Mouse (Mus musculus) cerebellum, postnatal 25 days (tissue): ENCODE data around the gene Vac14.

Source experiments
- DNase-seq, 2 experiments: peaks; one replicate each; pipeline ENCODE4 v3.0.0; 2021; ENCODE audit warnings: mixed read lengths in 2 of 2

The Vac14 gene

DNA sequence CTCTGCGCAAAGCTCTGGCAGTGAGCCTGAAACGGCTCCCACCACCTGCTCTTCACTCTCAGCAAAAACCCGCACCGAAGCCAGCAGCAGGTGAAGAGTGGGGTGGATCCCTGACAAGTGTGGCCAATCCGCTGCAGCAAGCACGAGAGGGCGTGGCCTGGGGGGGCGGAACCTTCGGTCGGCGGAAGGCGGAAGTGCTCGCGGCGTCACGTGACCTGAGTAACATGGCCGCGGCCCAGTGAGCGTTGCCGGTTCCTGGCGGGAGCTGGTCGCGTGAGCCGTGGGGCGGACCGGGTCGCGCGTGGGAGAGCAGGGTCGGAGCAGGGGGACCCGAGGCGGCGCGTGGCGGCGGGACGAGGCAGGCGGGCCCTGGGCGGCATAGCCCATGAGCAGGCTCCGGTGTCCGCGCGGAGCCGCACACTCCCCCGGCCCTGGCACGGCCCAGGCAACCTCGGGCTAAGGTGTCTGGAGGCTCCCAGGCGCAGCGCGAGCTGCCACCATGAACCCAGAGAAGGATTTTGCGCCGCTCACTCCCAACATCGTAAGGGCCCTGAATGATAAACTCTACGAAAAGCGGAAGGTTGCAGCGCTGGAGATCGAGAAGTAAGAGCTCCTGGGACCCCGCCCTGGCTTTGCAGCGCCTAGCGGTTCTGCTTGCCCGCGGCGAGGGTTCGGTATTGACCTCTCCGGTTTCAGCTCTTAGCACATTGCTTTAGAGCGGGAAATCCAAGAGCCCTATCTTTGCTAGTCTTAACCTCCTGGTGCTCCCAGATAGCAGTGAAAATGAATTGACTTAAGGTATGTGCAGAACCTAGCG, at the start of gene Vac14:
Gene Vac14, plus strand, starts transcription at position 195 of the 817 bp plus-strand sequence.
- DNase-seq: peak; percentile 99 to 100

DNA sequence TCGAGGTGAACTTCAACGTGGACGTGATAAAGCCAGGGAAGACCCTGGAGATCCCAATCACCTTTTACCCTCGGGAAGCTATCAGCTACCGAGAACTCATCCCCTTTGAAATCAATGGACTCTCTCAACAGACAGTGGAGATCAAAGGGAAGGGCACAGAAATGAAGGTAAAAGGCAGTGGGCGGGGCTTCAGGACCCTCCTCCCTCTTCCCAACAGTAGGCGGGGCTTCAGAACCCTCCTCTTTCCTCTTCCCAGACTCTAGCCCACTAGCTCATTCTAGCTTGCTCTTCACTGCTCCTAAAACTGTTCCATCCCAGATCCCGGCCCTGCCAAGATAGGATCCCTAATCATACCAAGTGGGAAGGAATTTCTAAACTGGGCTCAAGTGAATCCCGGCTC, 25.7 kb upstream of the Vac14 start:
- no peak for DNase-seq

DNA sequence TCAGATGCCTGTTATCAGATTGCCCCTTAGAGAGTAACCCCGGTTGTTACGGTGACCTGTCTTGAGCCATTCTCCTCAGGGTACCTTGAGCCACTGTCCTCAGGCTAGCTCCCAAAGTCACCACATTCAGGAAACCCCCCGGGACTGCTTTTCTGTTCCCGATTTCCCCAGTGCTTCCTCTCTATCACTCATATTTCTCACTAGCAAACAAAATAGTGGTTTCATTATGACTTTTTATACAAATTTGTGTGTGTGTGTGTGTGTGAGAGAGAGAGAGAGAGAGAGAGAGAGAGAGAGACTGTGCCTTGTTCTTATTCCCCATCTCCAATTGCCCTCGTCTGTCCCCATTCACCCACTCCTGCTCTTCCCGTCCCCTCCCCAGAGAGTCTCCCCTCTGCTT, 24.2 kb upstream of the Vac14 start:
- DNase-seq: no peak

DNA sequence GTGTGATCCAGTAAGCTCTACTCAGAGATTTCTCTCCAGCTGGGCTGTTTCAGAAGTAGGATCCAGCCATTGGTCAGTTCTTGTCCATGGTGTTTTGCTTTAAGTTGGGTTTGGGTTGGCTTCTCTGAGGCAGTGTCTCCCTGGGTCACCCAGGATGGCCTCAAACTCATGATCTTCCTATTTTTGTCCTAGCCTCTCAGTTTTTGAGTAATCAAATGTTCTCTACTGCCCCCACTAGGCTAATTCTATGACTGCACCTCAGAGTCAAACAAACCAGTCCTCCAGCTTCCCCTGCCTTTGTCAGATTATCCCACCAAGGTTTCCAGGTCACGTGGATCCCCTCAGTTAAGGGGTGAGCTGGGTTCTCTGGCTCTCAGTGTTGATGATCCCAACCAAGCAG, 13.8 kb upstream of the Vac14 start:
- peak; percentile 47 to 67 for DNase-seq

DNA sequence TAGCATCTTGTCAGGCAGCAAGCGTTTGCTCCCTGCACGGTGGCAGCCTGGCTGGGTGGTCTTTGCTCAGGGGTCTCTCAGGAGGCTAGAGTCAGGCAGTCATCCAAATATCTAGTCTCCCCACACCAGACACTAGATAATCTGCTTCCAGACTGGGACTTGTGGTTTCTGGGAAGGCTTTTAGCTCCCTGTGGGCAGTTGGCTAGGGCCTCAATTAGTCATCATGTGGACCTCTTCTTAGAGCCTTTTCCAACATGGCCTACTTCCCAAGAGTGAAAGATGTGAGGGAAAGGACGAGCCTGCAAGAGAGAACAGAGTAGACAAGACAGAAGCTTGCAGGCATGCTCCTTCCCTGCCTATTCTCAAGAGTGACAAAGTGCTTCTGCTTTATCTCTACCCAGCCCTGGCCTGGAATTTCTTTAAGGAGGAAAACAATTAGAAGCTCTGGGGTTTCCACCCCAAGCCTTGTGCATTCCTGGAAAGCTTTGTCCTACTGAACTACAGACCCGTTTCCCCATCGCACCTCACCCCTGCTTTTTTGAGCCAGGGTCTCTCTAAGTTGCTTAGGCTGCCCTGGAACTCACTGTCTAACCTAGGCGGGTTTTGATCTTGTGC, 12.9 kb upstream of the Vac14 start:
- DNase-seq: peak; percentile 39 to 56

DNA sequence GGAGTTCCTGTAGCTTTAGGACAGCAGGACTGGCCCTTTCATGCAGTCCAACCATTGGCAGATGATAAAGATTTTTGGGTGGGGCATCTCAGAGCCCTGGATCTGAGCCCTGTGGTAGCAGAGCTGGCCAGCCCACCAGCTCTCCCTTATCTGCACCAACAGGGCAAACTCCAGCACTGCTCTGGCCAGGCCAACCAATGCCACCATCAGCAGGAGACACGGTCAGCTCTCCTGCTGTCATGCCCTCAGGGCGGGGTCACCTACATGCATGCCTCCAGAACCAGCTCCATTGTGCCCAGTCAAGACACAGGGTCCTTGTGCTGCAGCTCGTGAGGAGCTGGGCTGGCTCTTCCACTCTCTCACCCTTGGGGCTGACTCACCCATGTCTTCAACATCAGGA, 2.7 kb upstream of the Vac14 start:
- no peak for DNase-seq

DNA sequence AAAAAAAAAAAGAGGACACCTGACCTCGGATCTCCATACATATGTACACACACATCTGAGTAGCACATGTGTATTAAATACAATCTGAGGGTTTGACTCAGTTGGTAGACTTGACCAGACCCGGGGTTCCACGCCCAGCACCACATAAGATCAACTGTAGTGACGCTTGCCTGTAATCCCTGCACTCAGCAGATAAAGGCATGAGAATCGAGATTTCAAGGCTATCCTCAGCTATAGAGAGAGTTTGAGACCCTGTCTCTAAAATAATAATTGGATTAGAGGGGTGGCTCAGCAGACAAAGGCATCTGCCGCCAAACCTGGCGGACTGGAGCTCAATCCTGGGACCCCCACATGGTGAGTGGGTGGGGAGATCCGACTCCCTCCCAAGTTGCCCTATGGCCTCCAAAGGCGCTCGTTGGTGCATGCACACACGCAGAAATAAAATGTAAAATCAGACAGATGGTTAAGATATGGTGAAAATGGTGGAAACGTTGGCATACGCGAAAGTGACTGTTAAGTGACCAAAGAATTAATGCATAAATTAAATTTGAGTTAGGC, 505 bp upstream of the Vac14 start:
- DNase-seq: peak in 1 of 2 experiments; percentile 41

DNA sequence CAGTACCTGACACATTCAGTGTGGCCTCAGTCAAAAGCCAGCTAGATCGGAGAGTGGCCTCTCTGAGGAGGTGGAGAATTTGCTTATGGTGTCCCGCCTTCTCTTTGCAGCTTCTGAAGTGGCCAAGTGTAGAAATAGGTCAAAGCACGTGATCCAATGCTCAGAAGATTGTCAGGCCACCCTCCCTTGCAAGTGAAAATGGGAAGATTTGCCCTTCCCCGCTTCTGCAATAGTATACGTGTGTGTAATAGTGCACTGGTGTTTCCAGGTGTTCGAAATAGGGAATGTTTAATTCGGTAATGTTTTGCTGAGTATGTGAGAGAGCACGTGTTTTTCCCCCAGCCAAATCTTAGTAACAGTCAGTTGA, 806 bp downstream of the Vac14 start:
- no peak for DNase-seq

DNA sequence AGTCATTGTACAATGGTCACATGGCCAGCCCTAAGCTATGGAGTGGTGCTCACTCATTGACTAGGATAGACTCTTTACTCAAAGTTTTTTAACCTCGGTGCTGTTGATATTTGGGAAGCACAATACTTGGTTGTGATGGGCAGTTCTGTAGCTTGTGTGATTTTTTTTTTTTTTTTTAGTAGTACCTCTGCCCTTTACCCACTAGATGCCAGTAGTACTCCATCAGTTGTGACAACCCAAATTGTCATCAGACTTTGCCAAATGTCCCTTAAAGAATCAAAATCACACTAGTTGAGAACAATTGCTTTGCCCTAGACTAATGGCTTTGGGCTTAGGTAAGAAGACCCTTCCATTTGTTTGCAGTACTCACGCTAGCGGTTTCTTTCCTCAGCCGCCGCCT, 1.5 kb downstream of the Vac14 start:
- DNase-seq: no peak

DNA sequence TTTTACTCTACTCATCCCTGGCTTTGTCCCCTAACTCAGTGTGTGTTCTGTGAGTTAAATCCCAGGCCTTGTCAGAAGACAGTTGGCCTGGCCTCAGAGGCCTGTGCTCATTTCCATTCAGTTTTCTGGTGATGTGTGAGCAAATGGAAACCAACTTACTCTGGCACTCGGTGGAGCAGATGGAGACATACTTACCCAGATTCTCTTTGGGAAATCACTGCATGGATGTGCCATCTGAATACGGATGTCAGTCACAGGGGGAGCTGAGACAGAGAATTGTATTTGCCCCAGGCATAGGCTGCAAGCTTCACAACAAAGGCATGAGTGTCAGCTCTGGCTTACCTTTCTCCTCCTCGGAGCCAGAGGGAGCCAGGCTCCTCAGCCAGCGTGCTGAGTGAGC, 8.0 kb downstream of the Vac14 start:
- DNase-seq: no peak

DNA sequence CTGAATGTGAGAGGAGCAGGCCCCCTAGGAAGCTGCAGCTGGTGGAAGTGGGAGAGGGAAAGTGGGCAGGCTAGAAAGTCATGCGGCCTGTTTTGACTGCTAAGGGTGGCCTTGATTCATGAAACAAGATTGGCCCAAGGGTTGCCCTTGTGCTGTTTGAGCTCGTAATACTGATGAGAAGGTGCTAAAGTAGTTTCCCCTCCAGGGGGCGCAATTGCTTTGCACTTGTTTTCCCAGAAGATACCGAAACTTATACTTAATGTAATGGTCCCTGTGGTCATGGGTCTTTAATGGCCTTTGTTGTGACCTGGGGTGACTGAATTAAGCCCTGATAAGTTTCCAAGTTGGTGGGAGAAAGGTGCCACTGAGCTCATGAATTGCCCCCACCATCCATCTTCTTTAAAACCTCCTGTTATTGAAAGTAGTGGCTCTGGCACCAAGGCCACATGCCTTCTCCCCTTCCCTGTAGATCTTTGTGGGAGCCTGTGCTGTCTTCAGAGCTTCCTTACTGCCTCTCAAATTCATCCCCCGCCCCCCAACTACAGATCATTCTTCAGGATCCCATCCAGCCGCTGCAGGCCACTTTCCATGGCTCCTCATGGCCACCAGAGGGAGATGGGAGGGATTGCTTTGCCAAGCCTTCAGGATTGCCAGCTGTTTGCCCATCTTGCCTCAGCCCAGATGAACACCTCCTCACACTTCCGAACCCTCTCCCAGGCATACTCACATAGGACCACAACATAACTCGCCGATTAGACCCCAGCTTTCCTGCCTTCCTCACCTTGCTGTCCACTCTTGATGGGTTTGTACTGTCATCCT, 11.1 kb downstream of the Vac14 start:
- peak; percentile 69 to 83 for DNase-seq

DNA sequence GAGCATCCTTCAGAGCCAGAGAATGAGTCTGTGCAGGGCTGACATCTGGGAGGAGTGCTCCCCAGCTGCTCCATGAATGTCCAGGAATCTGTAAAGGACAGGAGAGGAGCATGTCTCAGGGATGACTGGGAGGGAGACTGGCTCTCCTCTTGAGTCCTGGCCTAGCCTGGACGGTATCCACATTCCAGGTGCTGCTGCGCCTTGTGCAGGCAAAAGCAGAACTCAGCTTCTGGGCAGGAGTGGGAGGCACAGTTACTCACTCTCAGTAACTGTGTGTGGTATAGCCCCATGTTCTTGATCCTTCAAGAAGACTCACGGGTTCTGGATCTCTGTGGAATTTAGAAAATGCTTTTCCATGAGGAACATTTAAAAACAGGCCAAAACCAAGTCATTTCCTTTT, 11.7 kb downstream of the Vac14 start:
- no peak for DNase-seq

DNA sequence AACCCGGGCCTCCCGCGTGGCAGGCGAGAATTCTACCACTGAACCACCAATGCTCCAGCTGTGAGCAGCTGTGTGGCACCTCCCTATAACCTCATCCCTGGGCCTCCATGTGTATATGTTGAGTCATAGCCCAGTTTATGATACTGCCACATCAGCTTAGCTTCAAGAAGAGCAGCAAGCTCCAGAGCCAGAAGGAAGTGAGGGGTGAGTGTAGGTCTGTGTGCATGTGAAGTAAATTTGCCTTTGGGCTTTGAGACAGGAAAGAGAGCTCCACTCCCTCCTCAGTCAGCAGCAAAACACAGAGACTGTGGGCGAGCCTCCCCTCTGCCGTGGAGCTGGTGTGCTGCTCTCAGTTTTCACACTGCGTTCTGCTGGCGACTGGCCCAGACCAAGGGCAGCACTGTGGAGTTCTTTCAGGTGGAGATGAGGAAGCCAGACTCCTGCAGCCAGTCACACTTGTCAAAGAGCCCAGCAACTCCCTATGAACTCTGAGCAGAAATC, 12.2 kb downstream of the Vac14 start:
- peak; percentile 83 to 89 for DNase-seq

DNA sequence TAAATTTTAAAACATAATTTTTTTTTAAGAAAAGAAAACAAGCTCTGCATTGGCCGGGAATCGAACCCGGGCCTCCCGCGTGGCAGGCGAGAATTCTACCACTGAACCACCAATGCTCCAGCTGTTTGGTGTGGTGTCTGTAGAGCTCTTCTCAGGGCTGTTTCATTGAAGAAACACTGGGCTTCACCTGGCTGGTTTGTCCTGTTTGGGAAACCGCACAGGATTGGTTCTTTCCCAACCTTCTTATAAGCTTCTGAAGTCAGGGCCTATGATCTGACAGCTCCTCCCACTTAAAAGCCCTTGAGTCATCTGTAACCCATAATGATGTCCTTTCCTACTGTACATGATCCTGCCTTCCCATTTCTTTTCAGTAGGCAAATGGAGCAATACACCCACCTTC, 12.8 kb downstream of the Vac14 start:
- no peak for DNase-seq

DNA sequence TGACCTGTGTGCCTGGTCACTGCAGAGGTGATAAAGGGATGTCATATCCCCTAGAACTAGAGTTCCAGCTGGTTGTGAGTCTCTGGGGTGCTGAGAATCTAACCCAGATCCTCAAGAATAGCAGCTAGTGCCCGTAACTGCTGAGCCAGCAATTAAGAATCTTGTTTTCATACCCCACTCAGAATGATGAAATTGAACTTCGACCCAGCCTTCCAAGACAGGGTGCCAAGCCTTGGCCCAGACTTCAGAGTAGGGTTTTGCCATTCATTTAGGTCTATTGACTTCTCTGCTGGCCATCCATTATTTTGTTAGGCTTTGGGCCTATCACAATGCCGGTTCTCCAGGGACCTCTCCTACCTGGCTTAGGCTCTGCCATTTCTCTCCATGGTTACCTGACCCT, 15.4 kb downstream of the Vac14 start:
- no peak for DNase-seq

DNA sequence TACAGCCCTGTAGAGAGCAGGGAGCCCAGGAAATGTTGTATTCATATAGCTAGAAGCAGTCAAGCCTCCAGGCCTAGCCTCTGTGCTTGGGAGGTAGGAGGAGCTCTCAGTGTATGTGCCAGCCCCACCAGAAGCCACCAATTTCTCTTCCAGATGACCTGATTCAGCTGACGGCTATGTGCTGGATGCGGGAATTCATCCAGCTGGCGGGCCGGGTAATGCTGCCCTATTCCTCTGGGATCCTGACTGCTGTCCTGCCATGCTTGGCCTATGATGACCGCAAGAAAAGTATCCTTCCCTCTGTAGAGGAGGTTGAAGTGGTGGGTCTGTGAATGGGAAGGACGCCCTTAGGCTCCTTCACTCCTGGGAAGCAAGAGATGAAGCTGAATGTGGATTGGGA, 17.8 kb downstream of the Vac14 start:
- peak in 1 of 2 experiments; percentile 6 for DNase-seq

DNA sequence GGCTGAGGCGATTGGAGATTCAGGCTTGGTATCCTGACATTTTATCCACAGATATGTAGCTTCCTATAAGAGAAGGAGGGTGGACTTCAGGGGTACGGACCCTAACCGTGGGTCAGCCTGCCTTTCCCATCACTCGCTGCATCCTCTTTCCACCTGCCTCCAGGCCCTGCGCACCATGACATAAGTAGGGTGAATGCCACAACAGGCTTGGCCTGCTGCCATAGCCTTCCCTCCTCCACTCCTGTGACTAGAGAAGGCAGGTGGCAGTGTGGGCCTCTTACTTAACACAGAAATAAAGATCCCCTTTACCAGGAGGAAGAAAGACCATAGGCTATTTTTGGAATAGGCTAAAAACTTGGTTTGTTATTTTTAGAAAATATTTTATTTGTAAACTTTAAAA, 23.9 kb downstream of the Vac14 start:
- DNase-seq: peak; percentile 76 to 85

DNA sequence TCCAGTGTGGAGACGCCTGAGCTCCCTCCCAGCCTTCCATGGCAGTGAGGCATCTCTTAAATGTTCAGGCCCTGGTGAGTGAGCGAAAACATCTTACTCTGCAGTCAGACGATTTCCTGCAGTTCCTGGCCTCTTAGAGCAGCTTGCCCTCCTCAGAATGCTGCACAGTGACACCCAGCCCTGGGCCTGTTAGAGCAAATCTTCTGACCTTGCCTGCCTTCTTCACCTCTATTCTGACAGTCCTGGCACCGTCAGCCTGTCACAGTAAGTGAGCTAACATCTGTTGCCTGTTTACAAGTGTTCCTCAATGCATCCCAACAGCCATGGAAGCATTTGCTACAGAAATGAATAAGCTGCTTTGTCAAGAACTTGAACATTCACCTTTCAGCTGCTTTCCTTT, 24.8 kb downstream of the Vac14 start:
- DNase-seq: no peak

DNA sequence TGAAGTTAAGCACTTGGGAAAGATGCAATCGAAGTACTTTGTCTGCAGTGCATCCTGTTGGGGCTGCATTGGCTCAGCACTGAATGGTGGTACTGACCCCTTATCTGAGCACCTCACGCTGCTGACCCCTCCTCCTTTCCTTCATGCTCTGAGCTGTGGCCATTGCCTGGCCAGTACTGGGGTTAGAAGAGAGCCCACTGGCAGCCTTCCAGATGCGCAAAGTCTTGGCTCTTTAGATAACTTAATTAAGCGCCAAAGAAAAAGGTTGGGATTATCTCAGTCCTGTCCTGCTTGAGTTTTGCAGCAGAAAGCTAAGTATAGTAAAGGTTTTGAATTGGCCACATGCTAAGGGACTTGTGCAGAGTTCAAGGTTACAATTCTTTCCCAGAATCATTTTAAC, 26.0 kb downstream of the Vac14 start:
- no peak for DNase-seq

DNA sequence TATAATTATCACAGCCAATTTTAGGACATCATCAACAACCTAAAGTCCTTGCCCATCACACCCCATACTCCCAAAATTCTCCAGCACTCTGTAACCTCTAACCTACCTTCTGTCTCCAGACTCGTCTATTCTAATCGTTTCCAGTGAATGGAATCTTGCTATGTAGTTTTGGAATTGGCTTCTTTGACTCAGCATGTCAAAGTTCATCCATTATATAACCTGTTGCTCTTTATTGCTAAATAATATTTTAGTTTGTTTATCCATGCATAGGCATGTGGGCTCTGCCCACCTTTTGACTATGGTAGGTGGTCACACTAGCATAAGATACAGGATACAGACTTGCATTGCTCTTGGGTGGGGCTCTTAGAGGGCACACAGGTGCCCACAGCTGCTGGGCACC, 26.5 kb downstream of the Vac14 start:
- no peak for DNase-seq

DNA sequence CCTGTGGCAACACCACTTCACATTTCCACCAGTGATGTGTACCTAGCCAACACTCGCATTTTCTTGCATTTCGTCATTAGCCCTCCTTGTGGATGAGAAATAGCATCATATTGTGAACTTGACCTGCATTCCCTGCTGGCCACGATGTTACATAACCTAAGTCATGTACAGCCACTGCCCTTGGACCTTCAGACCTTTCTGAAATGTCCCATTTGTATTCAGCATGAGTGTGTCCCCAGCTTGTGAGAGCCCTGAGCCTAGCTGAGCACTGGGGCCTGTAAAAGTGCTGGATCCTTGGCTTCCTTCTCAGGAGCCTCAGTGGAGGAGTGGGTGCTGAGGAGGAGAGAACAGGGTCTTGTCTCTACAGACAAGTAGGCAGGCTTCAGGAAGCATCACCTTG, 27.0 kb downstream of the Vac14 start:
- DNase-seq: no peak

DNA sequence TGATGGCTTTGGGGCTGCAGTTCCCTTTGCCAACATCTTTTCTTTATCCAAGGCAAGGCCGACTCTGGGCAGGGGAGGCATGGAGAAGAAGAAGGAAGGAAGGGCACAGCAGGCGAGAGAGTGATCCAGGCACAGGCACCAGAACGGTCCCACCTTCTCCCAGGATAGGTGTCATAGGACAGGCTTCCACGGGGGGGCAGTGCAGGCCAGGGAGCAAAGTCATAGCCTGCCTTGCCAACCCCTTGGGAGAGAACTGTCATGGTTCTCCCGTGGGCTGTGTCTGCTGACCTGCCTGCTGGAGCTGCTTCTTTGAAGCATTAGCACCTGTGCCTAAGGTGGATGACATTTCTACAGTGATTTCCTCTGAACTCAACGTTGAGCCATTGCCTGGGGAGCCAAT, 27.7 kb downstream of the Vac14 start:
- DNase-seq: peak; percentile 93 to 95

DNA sequence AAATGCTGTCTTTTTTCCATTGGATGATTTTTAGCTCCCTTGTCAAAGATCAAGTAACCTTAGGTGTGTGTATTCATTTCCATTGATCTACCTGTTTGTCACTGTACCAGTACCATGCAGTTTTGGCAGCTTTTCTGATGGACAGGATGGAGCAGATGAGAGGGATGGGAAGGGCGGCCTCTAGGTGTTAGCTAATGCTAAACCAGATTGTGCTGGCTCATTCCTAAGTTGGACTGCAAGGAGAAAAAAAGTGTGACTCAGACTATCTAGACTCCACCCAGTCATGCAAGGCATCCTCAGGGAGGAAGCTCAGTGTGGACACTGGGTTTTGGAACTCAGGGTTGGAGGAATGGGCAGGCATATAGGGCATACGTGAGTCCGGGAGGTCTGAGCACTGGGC, 30.2 kb downstream of the Vac14 start:
- peak; percentile 27 to 30 for DNase-seq
